Mouse (Mus musculus): Measurements from ENCODE around the gene Erbb4. TPM values are rescaled to one million over a fixed set of nuclear protein-coding genes. Genes with fewer than 3 reads are reported as not detected.
A peak's percentile ranks its signal among the peaks of the same experiment; 100 is the strongest.

Gene Erbb4
- polyA plus RNA-seq, 1 experiment from 2014 or later: 0.02 TPM

DNA sequence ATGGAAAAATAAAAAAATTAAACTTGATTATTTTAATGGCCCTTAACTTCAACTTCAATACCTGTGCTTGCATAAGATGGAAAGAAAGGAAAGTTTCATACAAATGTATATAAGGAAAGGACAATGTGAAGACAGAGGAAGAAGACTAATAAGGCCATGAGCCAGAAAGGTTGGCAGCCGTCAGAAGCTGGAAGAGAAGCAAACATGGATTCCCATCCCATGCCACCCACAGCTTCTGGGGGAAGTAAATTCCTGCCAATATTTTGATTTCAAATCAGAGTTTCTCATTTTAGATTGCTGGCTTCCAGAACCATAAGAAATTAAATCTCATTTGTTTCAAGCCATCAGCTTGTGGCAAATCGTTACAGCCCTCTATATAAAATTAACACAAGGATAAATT is 984.3 kb downstream of the Erbb4 start:
- Histone ChIP-seq H3K36me3 (ENCODE audit: insufficient read depth, low read length) (no peaks in the 10 kb centered on the region), H3K4me1 (ENCODE audit: insufficient read depth, low read depth, low read length) (no peaks in the 10 kb centered on the region), H3K4me3 (ENCODE audit: low read depth, low read length) (no peak overlapping the region), H3K4me2 (replicated peaks; ENCODE audit: low read depth, low read length) (no peak overlapping the region), H3K9me3 (ENCODE audit: low read length) (no peaks in the 10 kb centered on the region), H3K27ac (ENCODE audit: low read length) (no peak overlapping the region), H3K27me3 (replicated peaks; ENCODE audit: insufficient read depth, low read length) (no peaks in the 10 kb centered on the region), H3K9ac (replicated peaks; ENCODE audit: low read depth) (no peak overlapping the region)
- no peak for ATAC-seq
- TF ChIP-seq CTCF (IDR thresholded peaks at IDR 0.05): no peak
- TF ChIP-seq EP300 (IDR thresholded peaks at IDR 0.05): no peak
- no peak for DNase-seq (ENCODE audit: low spot score)
- WGBS: 86% methylated on average over 2 of the region's 2 CpGs

DNA sequence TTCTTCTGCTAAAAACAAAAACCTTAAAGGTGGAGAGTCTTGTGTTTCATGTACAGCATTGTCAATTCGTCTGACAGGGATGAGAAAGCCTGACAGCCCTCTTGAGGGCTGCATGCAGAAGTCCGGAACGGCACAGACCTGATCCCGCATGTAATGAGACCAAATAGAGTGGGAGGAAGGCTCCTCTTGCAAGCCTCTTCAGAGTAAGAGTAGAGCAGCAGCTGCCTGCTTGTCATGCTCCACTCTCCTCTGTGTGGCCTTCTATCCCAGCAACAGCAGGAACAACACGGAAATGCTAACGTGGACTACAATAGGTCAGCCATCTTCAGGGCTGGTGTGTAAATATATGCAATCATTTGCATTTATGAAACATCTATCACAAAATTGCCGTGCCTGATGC is 987.5 kb downstream of the Erbb4 start:
- no peak for DNase-seq (ENCODE audit: low spot score)
- Histone ChIP-seq H3K9ac (replicated peaks; ENCODE audit: low read depth) (no peak overlapping the region), H3K4me2 (replicated peaks; ENCODE audit: low read depth, low read length) (no peak overlapping the region), H3K4me1 (ENCODE audit: insufficient read depth, low read depth, low read length) (no peaks in the 10 kb centered on the region), H3K27ac (ENCODE audit: low read length) (no peak overlapping the region), H3K4me3 (ENCODE audit: low read depth, low read length) (no peak overlapping the region), H3K36me3 (ENCODE audit: insufficient read depth, low read length) (no peaks in the 10 kb centered on the region), H3K9me3 (ENCODE audit: low read length) (no peaks in the 10 kb centered on the region), H3K27me3 (replicated peaks; ENCODE audit: insufficient read depth, low read length) (no peaks in the 10 kb centered on the region)
- WGBS: 60% methylated on average over 7 of the region's 7 CpGs
- TF ChIP-seq EP300 (IDR thresholded peaks at IDR 0.05): no peak
- ATAC-seq: no peak

DNA sequence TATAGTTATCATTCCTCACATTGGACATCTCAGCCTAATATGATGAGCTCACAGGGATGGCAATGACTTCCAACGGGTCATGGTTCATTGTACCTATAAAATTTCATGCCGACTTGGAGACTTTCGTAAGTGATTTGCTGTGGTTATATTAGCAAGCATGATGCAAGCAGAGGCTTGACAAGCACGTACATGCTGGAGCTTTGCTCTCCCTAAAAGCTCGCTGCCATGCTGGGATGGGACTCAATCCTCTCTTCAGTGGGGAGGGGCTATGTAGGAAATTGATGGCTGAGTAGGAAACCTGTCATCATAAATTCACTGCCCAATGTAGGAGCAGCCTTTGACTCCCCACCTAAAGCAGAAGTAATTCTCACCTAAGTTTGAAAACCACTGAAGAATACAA is 992.1 kb downstream of the Erbb4 start:
- no peaks in the 10 kb centered on the region for H3K36me3 ChIP-seq (ENCODE audit: insufficient read depth, low read length)
- ATAC-seq (no peak), DNase-seq (ENCODE audit: low spot score) (no peak)
- no peak overlapping the region for H3K4me3 ChIP-seq (ENCODE audit: low read depth, low read length)
- H3K27me3 ChIP-seq (replicated peaks; ENCODE audit: insufficient read depth, low read length): no peaks in the 10 kb centered on the region
- no peaks in the 10 kb centered on the region for H3K4me1 ChIP-seq (ENCODE audit: insufficient read depth, low read depth, low read length)
- no peaks in the 10 kb centered on the region for H3K9me3 ChIP-seq (ENCODE audit: low read length)
- WGBS: 79% methylated on average over 5 of the region's 5 CpGs
- H3K4me2 ChIP-seq (replicated peaks; ENCODE audit: low read depth, low read length): no peak overlapping the region
- TF ChIP-seq CTCF (IDR thresholded peaks at IDR 0.05) (no peak), EP300 (IDR thresholded peaks at IDR 0.05) (no peak)
- H3K27ac ChIP-seq (ENCODE audit: low read length): no peak overlapping the region
- H3K9ac ChIP-seq (replicated peaks; ENCODE audit: low read depth): no peak overlapping the region

DNA sequence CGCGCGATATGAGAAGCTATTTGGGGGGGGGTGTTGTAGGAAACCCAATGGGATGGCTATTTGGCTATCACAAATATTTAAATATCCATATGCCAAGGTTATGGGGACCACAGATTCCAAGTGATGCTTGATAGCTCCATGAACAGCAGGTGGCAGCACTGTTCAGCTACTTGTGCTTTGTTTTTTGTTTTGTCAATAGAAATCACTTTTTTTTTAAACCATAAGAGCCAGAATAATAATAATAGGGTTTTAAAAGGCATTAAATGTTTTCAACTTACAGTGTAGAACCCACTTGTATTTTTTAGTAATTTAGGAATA is 1001.4 kb downstream of the Erbb4 start:
- no peak overlapping the region for H3K27ac ChIP-seq (ENCODE audit: low read length)
- TF ChIP-seq CTCF (IDR thresholded peaks at IDR 0.05) (peak; percentile 61), EP300 (IDR thresholded peaks at IDR 0.05) (no peak)
- no peak overlapping the region for H3K9ac ChIP-seq (replicated peaks; ENCODE audit: low read depth)
- no peak overlapping the region for H3K4me3 ChIP-seq (ENCODE audit: low read depth, low read length)
- no peak overlapping the region for H3K4me2 ChIP-seq (replicated peaks; ENCODE audit: low read depth, low read length)
- 75% methylated on average over 3 of the region's 3 CpGs for WGBS
- ATAC-seq (no peak), DNase-seq (ENCODE audit: low spot score) (peak; percentile 10)
- no peaks in the 10 kb centered on the region for H3K9me3 ChIP-seq (ENCODE audit: low read length)
- H3K36me3 ChIP-seq (ENCODE audit: insufficient read depth, low read length): no peaks in the 10 kb centered on the region
- no peaks in the 10 kb centered on the region for H3K4me1 ChIP-seq (ENCODE audit: insufficient read depth, low read depth, low read length)
- H3K27me3 ChIP-seq (replicated peaks; ENCODE audit: insufficient read depth, low read length): no peaks in the 10 kb centered on the region

DNA sequence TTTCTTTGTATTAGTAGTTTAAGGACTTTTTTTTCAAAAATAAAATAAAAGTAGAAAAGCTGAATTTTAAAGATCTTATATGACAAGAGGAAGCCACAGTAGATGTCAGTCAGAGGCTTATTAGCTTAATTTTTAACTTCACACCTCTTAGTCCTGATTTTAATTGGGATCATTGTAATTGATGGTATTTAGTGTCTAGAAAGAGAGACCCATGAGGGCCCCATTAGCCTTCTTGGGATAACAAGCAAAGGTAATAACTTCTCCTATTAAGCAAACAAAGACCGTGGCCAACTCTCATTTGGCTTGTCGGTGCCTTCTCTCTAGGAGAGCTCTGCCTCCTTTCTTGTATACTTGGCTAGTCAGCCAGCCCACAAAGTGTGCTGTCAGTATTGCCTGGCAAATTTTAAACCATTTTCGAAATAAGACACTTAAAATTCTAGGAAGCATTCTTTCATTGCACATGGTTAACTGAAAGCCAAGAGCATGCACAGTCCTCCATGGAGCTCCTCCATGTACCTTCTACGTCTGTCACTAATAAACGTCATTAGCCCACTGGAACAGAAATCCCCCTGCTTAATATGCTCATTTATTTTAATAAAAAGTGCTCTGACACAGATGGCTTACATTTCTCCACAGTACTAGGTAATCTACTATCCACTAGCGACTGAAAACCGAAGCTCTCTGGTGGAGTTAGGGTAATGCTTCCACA is 1001.9 kb downstream of the Erbb4 start:
- Histone ChIP-seq H3K4me1 (ENCODE audit: insufficient read depth, low read depth, low read length) (no peaks in the 10 kb centered on the region), H3K4me3 (ENCODE audit: low read depth, low read length) (no peak overlapping the region), H3K27ac (ENCODE audit: low read length) (no peak overlapping the region), H3K27me3 (replicated peaks; ENCODE audit: insufficient read depth, low read length) (no peaks in the 10 kb centered on the region), H3K9ac (replicated peaks; ENCODE audit: low read depth) (no peak overlapping the region), H3K36me3 (ENCODE audit: insufficient read depth, low read length) (no peaks in the 10 kb centered on the region), H3K4me2 (replicated peaks; ENCODE audit: low read depth, low read length) (no peak overlapping the region), H3K9me3 (ENCODE audit: low read length) (no peaks in the 10 kb centered on the region)
- ATAC-seq (no peak), DNase-seq (ENCODE audit: low spot score) (no peak)
- TF ChIP-seq CTCF (IDR thresholded peaks at IDR 0.05) (no peak), EP300 (IDR thresholded peaks at IDR 0.05) (no peak)
- 69% methylated on average over 7 of the region's 7 CpGs for WGBS

DNA sequence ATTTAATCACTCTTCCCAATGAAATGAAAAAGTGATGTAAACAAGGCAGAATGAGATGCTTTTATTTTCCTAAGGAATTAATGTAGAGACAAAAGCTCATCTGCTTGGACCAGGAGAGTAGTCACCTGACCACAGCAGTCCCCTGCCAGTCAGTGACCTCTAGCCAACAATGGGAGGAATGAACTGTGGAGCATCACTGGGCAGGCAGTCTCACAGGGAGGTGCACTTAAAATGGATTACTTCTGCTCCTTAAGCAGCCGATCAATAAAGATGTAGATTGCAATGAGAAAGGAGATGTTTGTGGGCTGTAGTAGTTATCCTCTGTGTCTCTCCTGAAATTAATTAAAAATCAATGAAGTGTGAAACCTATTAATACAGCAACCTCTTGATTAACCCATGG is 1018.2 kb downstream of the Erbb4 start:
- Histone ChIP-seq H3K9me3 (ENCODE audit: low read length) (no peaks in the 10 kb centered on the region), H3K36me3 (ENCODE audit: insufficient read depth, low read length) (no peaks in the 10 kb centered on the region), H3K4me2 (replicated peaks; ENCODE audit: low read depth, low read length) (no peak overlapping the region), H3K9ac (replicated peaks; ENCODE audit: low read depth) (no peak overlapping the region), H3K4me1 (ENCODE audit: insufficient read depth, low read depth, low read length) (no peaks in the 10 kb centered on the region), H3K27me3 (replicated peaks; ENCODE audit: insufficient read depth, low read length) (no peaks in the 10 kb centered on the region), H3K27ac (ENCODE audit: low read length) (no peak overlapping the region), H3K4me3 (ENCODE audit: low read depth, low read length) (no peak overlapping the region)
- WGBS: 81% methylated on average over 1 of the region's 1 CpGs
- DNase-seq (ENCODE audit: low spot score) (no peak), ATAC-seq (no peak)
- TF ChIP-seq CTCF (IDR thresholded peaks at IDR 0.05): no peak
- TF ChIP-seq EP300 (IDR thresholded peaks at IDR 0.05): no peak

DNA sequence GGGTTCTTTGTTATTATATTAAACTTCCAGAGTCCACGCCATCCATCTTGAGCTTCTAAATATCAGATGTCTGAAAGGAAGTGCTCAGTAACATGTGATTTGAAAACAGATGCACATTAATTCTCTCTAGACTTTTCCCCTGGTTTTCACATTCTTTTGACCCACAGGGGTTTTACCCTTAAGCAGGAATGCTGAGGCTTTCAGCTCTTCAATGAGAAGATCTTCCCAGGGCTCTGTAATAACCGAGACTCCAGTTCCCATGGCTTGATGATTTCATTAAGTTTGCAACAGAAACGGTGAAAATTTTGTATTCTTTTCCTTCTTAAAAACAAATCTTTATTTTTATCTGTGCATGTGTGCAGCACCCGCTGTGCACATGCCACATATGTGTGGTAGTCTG is 1051.4 kb downstream of the Erbb4 start:
- H3K9ac ChIP-seq (replicated peaks; ENCODE audit: low read depth): no peak overlapping the region
- no peaks in the 10 kb centered on the region for H3K27me3 ChIP-seq (replicated peaks; ENCODE audit: insufficient read depth, low read length)
- 71% methylated on average over 4 of the region's 4 CpGs for WGBS
- no peak for ATAC-seq
- TF ChIP-seq EP300 (IDR thresholded peaks at IDR 0.05) (no peak), CTCF (IDR thresholded peaks at IDR 0.05) (no peak)
- H3K4me3 ChIP-seq (ENCODE audit: low read depth, low read length): no peak overlapping the region
- DNase-seq (ENCODE audit: low spot score): no peak
- no peaks in the 10 kb centered on the region for H3K36me3 ChIP-seq (ENCODE audit: insufficient read depth, low read length)
- no peak overlapping the region for H3K27ac ChIP-seq (ENCODE audit: low read length)
- no peaks in the 10 kb centered on the region for H3K4me1 ChIP-seq (ENCODE audit: insufficient read depth, low read depth, low read length)
- no peak overlapping the region for H3K4me2 ChIP-seq (replicated peaks; ENCODE audit: low read depth, low read length)
- H3K9me3 ChIP-seq (ENCODE audit: low read length): no peaks in the 10 kb centered on the region

Data from lung, postnatal 0 days (tissue).